Mouse (Mus musculus): Measurements from ENCODE around the gene Cfl2. TPM values are rescaled to one million over a fixed set of nuclear protein-coding genes. Genes with fewer than 3 reads are reported as not detected.

Gene Cfl2
- total and polyA plus RNA-seq, 3 experiments: 3.6 to 136 (median 110) TPM

DNA sequence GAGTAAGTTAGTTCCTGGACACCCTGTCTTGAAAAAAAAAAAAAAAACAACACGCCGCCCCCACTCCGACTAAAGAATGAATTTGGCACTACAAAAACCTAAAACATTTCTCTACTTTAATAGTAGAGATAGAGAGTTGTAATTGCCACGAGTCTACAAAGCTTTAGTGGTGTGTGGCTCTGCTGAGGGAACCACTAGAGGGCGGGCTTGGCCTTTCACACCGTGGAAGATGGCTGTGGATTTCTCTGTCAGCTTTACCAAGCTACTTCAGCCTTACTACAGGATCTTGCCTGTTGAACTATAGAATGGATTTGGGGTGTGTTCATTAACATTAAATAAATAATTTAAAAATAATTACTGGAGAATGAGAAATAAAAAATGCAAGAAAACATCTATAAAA lies 32.1 kb downstream of the Cfl2 start:
- peak; percentile 80 for DNase-seq

- DNase-seq: no peak
These were observed 32.8 kb downstream of the Cfl2 start for GRCm38 (mm10) chr12:54829876-54830275.

- no peak for DNase-seq
These were observed 34.6 kb downstream of the Cfl2 start for GRCm38 (mm10) chr12:54828043-54828442.

DNA sequence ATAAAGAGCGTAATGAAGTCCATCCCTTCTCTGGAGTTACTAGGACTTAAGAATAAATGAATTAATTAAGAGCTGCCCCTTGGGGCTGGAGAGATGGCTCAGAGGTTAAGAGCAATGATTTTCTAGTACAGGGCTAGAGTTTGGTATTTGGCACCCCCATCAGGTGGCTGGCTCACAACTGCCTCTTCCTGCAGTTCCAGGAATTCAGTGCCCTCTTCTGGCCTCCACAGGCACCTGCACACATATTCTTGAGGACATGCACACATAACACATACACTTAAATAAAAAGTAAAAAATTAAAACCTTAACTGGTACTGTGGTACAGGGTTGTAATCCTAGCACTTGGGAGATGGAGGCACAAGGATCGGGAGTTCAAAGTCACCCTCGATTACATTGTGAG lies 37.5 kb downstream of the Cfl2 start:
- DNase-seq: no peak

DNA sequence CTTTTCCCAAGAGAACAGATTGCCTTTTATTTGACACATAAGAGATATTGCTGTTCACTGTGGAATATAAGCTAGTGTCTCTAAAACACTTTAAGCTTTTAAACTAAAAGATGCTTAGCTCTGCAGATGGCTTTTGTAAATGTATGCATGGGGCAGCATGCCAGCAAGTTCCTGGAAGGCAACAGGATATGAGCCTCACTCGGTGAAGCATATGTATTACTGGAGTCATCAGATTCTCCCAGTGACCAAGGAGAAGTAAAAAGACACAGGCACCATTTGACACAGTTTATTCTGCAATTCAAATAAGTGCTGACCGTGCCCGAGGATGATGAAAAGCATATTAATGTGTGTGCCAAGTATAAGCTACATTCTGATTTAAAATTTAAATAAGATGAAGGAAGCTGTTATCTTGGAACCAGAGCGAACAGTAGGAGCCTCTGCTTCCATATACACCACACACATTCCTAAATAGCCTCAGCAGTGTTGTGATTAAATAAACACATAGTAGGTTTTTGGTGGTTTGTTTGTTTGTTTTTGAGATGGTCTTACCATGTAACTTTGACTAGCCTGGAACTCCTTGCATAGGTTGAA lies 39.7 kb downstream of the Cfl2 start:
- DNase-seq: no peak

- DNase-seq: no peak
These were observed 42.0 kb downstream of the Cfl2 start for GRCm38 (mm10) chr12:54820684-54821161.

GRCm38 (mm10) chr12:54819181-54819935 lies 43.3 kb downstream of the Cfl2 start:
- no peak for DNase-seq

- no peak for DNase-seq
These were observed 52.5 kb downstream of the Cfl2 start for GRCm38 (mm10) chr12:54810142-54810541.

Other genes with a start within 250 kb of the Cfl2 start
- 10 to 100 TPM; 54.6 to 90.1 TPM for gene Sptssa, start 206.3 kb downstream of the Cfl2 start, total RNA-seq (2021)
- 119 and 138 TPM in 2 replicates for gene Sptssa, start 206.3 kb downstream of the Cfl2 start, polyA plus RNA-seq (2012; rRNA removed)
- gene Eapp, start 167.0 kb downstream of the Cfl2 start, total RNA-seq (2021): 10 to 100 TPM; 38.5 to 43.3 TPM
- 12.4 and 18.7 TPM in 2 replicates for gene Eapp, start 167.0 kb downstream of the Cfl2 start, polyA plus RNA-seq (2012; rRNA removed)
- gene Snx6, start 67.2 kb downstream of the Cfl2 start, total RNA-seq (2021): 10 to 100 TPM; 54.7 to 62.0 TPM
- 9.9 and 16.3 TPM in 2 replicates for gene Snx6, start 67.2 kb downstream of the Cfl2 start, polyA plus RNA-seq (2012; rRNA removed)
- gene Gm20403, start 123.7 kb upstream of the Cfl2 start, total RNA-seq (2021): not detected
- gene Gm20403, start 123.7 kb upstream of the Cfl2 start, polyA plus RNA-seq (2012; rRNA removed): not detected in 2 replicates
- gene Baz1a, start 151.5 kb upstream of the Cfl2 start, total RNA-seq (2021): 10 to 100 TPM; 16.5 to 37.6 TPM
- gene Baz1a, start 151.5 kb upstream of the Cfl2 start, polyA plus RNA-seq (2012; rRNA removed): 0.44 and 1.4 TPM in 2 replicates
- gene 2700097O09Rik, start 217.2 kb upstream of the Cfl2 start, total RNA-seq (2021): 10 to 100 TPM in 1 of 2 experiments, 1 to 10 TPM in 1; 8.9 to 11.6 TPM
- 1.8 and 2.4 TPM in 2 replicates for gene 2700097O09Rik, start 217.2 kb upstream of the Cfl2 start, polyA plus RNA-seq (2012; rRNA removed)
- gene Srp54a, start 217.4 kb upstream of the Cfl2 start, total RNA-seq (2021): 100 to 1,000 TPM; 126 to 192 TPM
- gene Srp54a, start 217.4 kb upstream of the Cfl2 start, polyA plus RNA-seq (2012; rRNA removed): 24.5 and 30.0 TPM in 2 replicates

All from adrenal gland, adult 2 months (tissue).